Mouse (Mus musculus) cerebellum, postnatal 14 days (tissue): Measurements from ENCODE around the gene Taf1.

ENCODE experiments used
- DNase-seq, 2 experiments: peaks; one replicate each; pipeline ENCODE4 v3.0.0; 2021; ENCODE audit warnings: mixed read lengths in 2 of 2

Taf1 gene

GRCm38 (mm10) chrX:101532347-101533221, at the start of gene Taf1:
Gene Taf1 (plus strand): TSS chrX:101532734.
- peak; percentile 92 to 94 for DNase-seq

GRCm38 (mm10) chrX:101486487-101487152, 45.9 kb upstream of the Taf1 start:
- peak; percentile 70 to 73 for DNase-seq

GRCm38 (mm10) chrX:101504636-101505035, 27.9 kb upstream of the Taf1 start:
- DNase-seq = peak in 1 of 2 experiments; percentile 29

- DNase-seq = peak in 1 of 2 experiments; percentile 7
Observed at GRCm38 (mm10) chrX:101515710-101516109, 16.8 kb upstream of the Taf1 start.

GRCm38 (mm10) chrX:101518006-101518405, 14.5 kb upstream of the Taf1 start:
- DNase-seq = no peak

- no peak for DNase-seq
Observed at GRCm38 (mm10) chrX:101522027-101522426, 10.5 kb upstream of the Taf1 start.

- no peak for DNase-seq
Observed at GRCm38 (mm10) chrX:101527356-101527755, 5.2 kb upstream of the Taf1 start.

- DNase-seq = no peak
Observed at GRCm38 (mm10) chrX:101585455-101585854, 52.9 kb downstream of the Taf1 start.

- no peak for DNase-seq
Observed at GRCm38 (mm10) chrX:101616183-101616582, 83.6 kb downstream of the Taf1 start.

GRCm38 (mm10) chrX:101617889-101618288, 85.4 kb downstream of the Taf1 start:
- DNase-seq = no peak

- DNase-seq = no peak
Observed at GRCm38 (mm10) chrX:101620317-101620716, 87.8 kb downstream of the Taf1 start.

GRCm38 (mm10) chrX:101622539-101622938, 90.0 kb downstream of the Taf1 start:
- DNase-seq = no peak

- no peak for DNase-seq
Observed at GRCm38 (mm10) chrX:101636821-101637525, 104.4 kb downstream of the Taf1 start.

- no peak for DNase-seq
Observed at GRCm38 (mm10) chrX:101638856-101639255, 106.3 kb downstream of the Taf1 start.

GRCm38 (mm10) chrX:101639306-101639705, 106.8 kb downstream of the Taf1 start:
- peak in 1 of 2 experiments; percentile 15 for DNase-seq

GRCm38 (mm10) chrX:101639741-101640166, 107.2 kb downstream of the Taf1 start, which contains the start of gene Ogt:
Gene Ogt (plus strand): TSS chrX:101640060.
- DNase-seq = peak; percentile 91 to 92

- peak; percentile 47 to 55 for DNase-seq
Observed at GRCm38 (mm10) chrX:101640194-101641160, 107.9 kb downstream of the Taf1 start.

GRCm38 (mm10) chrX:101641161-101641530, 108.6 kb downstream of the Taf1 start:
- peak in 1 of 2 experiments; percentile 3 for DNase-seq

- DNase-seq = no peak
Observed at GRCm38 (mm10) chrX:101642091-101642490, 109.6 kb downstream of the Taf1 start.

- no peak for DNase-seq
Observed at GRCm38 (mm10) chrX:101645286-101645685, 112.8 kb downstream of the Taf1 start.

- no peak for DNase-seq
Observed at GRCm38 (mm10) chrX:101646621-101647020, 114.1 kb downstream of the Taf1 start.
